Mouse (Mus musculus): ENCODE measurements at regions not wholly inside any gene's neighbourhood (a gene's known extent, or its start where the extent isn't known, plus 50 kb on each side); places are given as distances from the start of the nearest gene placed in this dataset.
"Not testable (repeated sequence)": the region's sequence is repeated elsewhere in the genome, so short reads cannot be mapped to it uniquely, and the experiment has no call there.

- intact Hi-C loops (cut with DNase I), result no loop called here
Observed at GRCm38 (mm10) chr9:41914611-41915010, 209.5 kb downstream of the Sorl1 start.

- intact Hi-C loops (cut with DNase I), result no loop called here
Observed at GRCm38 (mm10) chr9:41913911-41914310, 210.2 kb downstream of the Sorl1 start.

- intact Hi-C loops (cut with DNase I), result no loop called here
Observed at GRCm38 (mm10) chr9:41912482-41912881, 211.6 kb downstream of the Sorl1 start.

GRCm38 (mm10) chr9:41900606-41900974 is 223.5 kb downstream of the Sorl1 start:
- intact Hi-C loops (cut with DNase I), result no loop called here

GRCm38 (mm10) chr9:41899766-41900605 is 224.1 kb downstream of the Sorl1 start:
- intact Hi-C loops (cut with DNase I), result no loop called here

- intact Hi-C loops (cut with DNase I), result no loop called here
Observed at GRCm38 (mm10) chr9:41895106-41895505, 229.0 kb downstream of the Sorl1 start.

- intact Hi-C loops (cut with DNase I), result no loop called here
Observed at GRCm38 (mm10) chr9:41892841-41893240, 231.3 kb downstream of the Sorl1 start.

GRCm38 (mm10) chr9:41891206-41891605 is 232.9 kb downstream of the Sorl1 start:
- intact Hi-C loops (cut with DNase I), result no loop called here

- intact Hi-C loops (cut with DNase I), result no loop called here
Observed at GRCm38 (mm10) chr9:41890273-41891141, 233.6 kb downstream of the Sorl1 start.

GRCm38 (mm10) chr9:41889568-41890272 is 234.4 kb downstream of the Sorl1 start:
- intact Hi-C loops (cut with DNase I), result no loop called here

- intact Hi-C loops (cut with DNase I), result no loop called here
Observed at GRCm38 (mm10) chr9:41888616-41889150, 235.4 kb downstream of the Sorl1 start.

- intact Hi-C loops (cut with DNase I), result not testable (repeated sequence)
Observed at GRCm38 (mm10) chr9:41886456-41886855, 237.6 kb downstream of the Sorl1 start.

GRCm38 (mm10) chr9:41880457-41880856 is 243.6 kb downstream of the Sorl1 start:
- intact Hi-C loops (cut with DNase I), result no loop called here

- intact Hi-C loops (cut with DNase I), result no loop called here
Observed at GRCm38 (mm10) chr9:41879080-41879479, 245.0 kb downstream of the Sorl1 start.

GRCm38 (mm10) chr9:41861136-41861535 is 263.0 kb downstream of the Sorl1 start:
- intact Hi-C loops (cut with DNase I), result no loop called here

- intact Hi-C loops (cut with DNase I), result no loop called here
Observed at GRCm38 (mm10) chr9:41860681-41861080, 263.4 kb downstream of the Sorl1 start.

GRCm38 (mm10) chr9:41859780-41860179 is 264.3 kb downstream of the Sorl1 start:
- intact Hi-C loops (cut with DNase I), result no loop called here

- intact Hi-C loops (cut with DNase I), result no loop called here
Observed at GRCm38 (mm10) chr9:41852099-41852498, 272.0 kb downstream of the Sorl1 start.

- intact Hi-C loops (cut with DNase I), result no loop called here
Observed at GRCm38 (mm10) chr9:41849628-41850326, 274.3 kb downstream of the Sorl1 start.

- intact Hi-C loops (cut with DNase I), result no loop called here
Observed at GRCm38 (mm10) chr9:41844616-41845015, 279.5 kb downstream of the Sorl1 start.
